Mouse (Mus musculus): ENCODE measurements around the gene Ugt1a8.

Gene Ugt1a8

GRCm38 (mm10) chr1:88260114-88260513 is 172.5 kb downstream of the Ugt1a8 start:
- no peak for DNase-seq (ENCODE audit: low read depth, low spot score)

GRCm38 (mm10) chr1:88260604-88261377 is 173.2 kb downstream of the Ugt1a8 start:
- no peak for DNase-seq (ENCODE audit: low read depth, low spot score)

- no peak for DNase-seq (ENCODE audit: low read depth, low spot score)
These were observed 174.1 kb downstream of the Ugt1a8 start for GRCm38 (mm10) chr1:88261706-88262105.

- no peak for DNase-seq (ENCODE audit: low read depth, low spot score)
These were observed 174.6 kb downstream of the Ugt1a8 start for GRCm38 (mm10) chr1:88262255-88262654.

- DNase-seq (ENCODE audit: low read depth, low spot score) = no peak
These were observed 175.3 kb downstream of the Ugt1a8 start for GRCm38 (mm10) chr1:88262961-88263360.

GRCm38 (mm10) chr1:88263778-88264177 is 176.2 kb downstream of the Ugt1a8 start:
- DNase-seq (ENCODE audit: low read depth, low spot score) = no peak

- no peak for DNase-seq (ENCODE audit: low read depth, low spot score)
These were observed 176.7 kb downstream of the Ugt1a8 start for GRCm38 (mm10) chr1:88264237-88264868.

GRCm38 (mm10) chr1:88264869-88265240 is 177.2 kb downstream of the Ugt1a8 start:
- DNase-seq (ENCODE audit: low read depth, low spot score) = no peak

GRCm38 (mm10) chr1:88266123-88266522 is 178.5 kb downstream of the Ugt1a8 start:
- no peak for DNase-seq (ENCODE audit: low read depth, low spot score)

- DNase-seq (ENCODE audit: low read depth, low spot score) = no peak
These were observed 179.9 kb downstream of the Ugt1a8 start for GRCm38 (mm10) chr1:88267489-88267888.

GRCm38 (mm10) chr1:88268070-88268469 is 180.5 kb downstream of the Ugt1a8 start:
- DNase-seq (ENCODE audit: low read depth, low spot score) = no peak
